Mouse (Mus musculus) midbrain, embryonic 12.5 days (tissue): ENCODE data around the gene C1ql4. TPM values are rescaled to one million over a fixed set of nuclear protein-coding genes. Genes with fewer than 3 reads are reported as not detected.

Experiments
- ATAC-seq: fragments of 200-750 bp; cut with Nextera tagmentation; 2 replicates; pipeline ENCODE4 v1.8.0; 2017; ENCODE audit warnings: low read depth, moderate TSS enrichment, moderate library complexity; ENCODE audit not compliant: low FRiP score
- H3K27ac ChIP-seq: fragments of 300-500 bp; sonication (generic); replicated peaks from 2 replicates; pipeline ENCODE4 v1.5.1; 2016; ENCODE audit warnings: mild to moderate bottlenecking
- H3K27me3 ChIP-seq: fragments of 300-500 bp; sonication (generic); 2 replicates; pipeline ENCODE4 v1.6.1; 2016; ENCODE audit warnings: mild to moderate bottlenecking
- H3K36me3 ChIP-seq: fragments of 300-500 bp; sonication (generic); 2 replicates; pipeline ENCODE4 v1.6.1; 2016
- H3K4me1 ChIP-seq: fragments of 300-500 bp; sonication (generic); 2 replicates; pipeline ENCODE4 v1.6.1; 2016
- H3K4me2 ChIP-seq: fragments of 300-500 bp; sonication (generic); replicated peaks from 2 replicates; pipeline ENCODE4 v1.6.1; 2016; ENCODE audit warnings: mild to moderate bottlenecking, moderate library complexity
- H3K4me3 ChIP-seq: fragments of 300-500 bp; sonication (generic); 2 replicates; pipeline ENCODE4 v1.5.1; 2016; ENCODE audit warnings: mild to moderate bottlenecking
- H3K9ac ChIP-seq: fragments of 300-500 bp; sonication (generic); replicated peaks from 2 replicates; pipeline ENCODE4 v1.6.1; 2016; ENCODE audit warnings: mild to moderate bottlenecking, moderate library complexity
- H3K9me3 ChIP-seq: fragments of 300-500 bp; sonication (generic); 2 replicates; pipeline ENCODE4 v1.6.1; 2016; ENCODE audit warnings: mild to moderate bottlenecking
- WGBS: fragments of 180-500 bp; shearing (Covaris S2); methylation state at CpG from one replicate; pipeline ENCODE4 v1.1.7; 2016; 5-methylcytosine and 5-hydroxymethylcytosine counted together
- polyA plus RNA-seq: library from polyadenylated mRNA; unstranded; fragments of >200 nt; fragmentation: Nextera tagmentation; extraction: Ambion mirVana; gene quantifications from 2 replicates; pipeline ENCODE4 v1.2.1, GENCODE M21; 2016

The C1ql4 gene
- polyA plus RNA-seq, 1 experiment from 2014 or later = 19.9 TPM

- Histone ChIP-seq H3K9ac (no peak overlapping the region), H3K4me2 (no peak overlapping the region), H3K4me1 (no peaks in the 10 kb centered on the region), H3K27ac (no peak overlapping the region), H3K4me3 (no peak overlapping the region), H3K27me3 (no peaks in the 10 kb centered on the region; the same call in 1 of the 2 replicates), H3K9me3 (no peaks in the 10 kb centered on the region), H3K36me3 (no peaks in the 10 kb centered on the region)
- 87% methylated on average over 7 of the region's 7 CpGs for WGBS
- ATAC-seq = no peak
Observed at GRCm38 (mm10) chr15:99115065-99115423, 27.4 kb upstream of the C1ql4 start.

- no peak overlapping the region for H3K4me2 ChIP-seq
- no peak overlapping the region for H3K27ac ChIP-seq
- H3K4me1 ChIP-seq = no peaks in the 10 kb centered on the region
- no peaks in the 10 kb centered on the region for H3K36me3 ChIP-seq
- H3K4me3 ChIP-seq = no peak overlapping the region
- H3K9me3 ChIP-seq = no peaks in the 10 kb centered on the region
- WGBS = 45% methylated on average over 14 of the region's 14 CpGs
- no peaks in the 10 kb centered on the region; the same call in 1 of the 2 replicates for H3K27me3 ChIP-seq
- no peak for ATAC-seq
- no peak overlapping the region for H3K9ac ChIP-seq
Observed at GRCm38 (mm10) chr15:99114312-99115064, 26.9 kb upstream of the C1ql4 start.

- ATAC-seq = no peak
- Histone ChIP-seq H3K4me3 (no peak overlapping the region), H3K36me3 (no peaks in the 10 kb centered on the region), H3K9ac (no peak overlapping the region), H3K27me3 (no peaks in the 10 kb centered on the region; the same call in 1 of the 2 replicates), H3K4me1 (no peaks in the 10 kb centered on the region), H3K4me2 (no peak overlapping the region), H3K27ac (no peak overlapping the region), H3K9me3 (no peaks in the 10 kb centered on the region)
- 7% methylated on average over 9 of the region's 9 CpGs for WGBS
Observed at GRCm38 (mm10) chr15:99113396-99113975, 25.9 kb upstream of the C1ql4 start.

GRCm38 (mm10) chr15:99112843-99113395, 25.3 kb upstream of the C1ql4 start:
- Histone ChIP-seq H3K4me1 (no peaks in the 10 kb centered on the region), H3K27me3 (no peaks in the 10 kb centered on the region; the same call in 1 of the 2 replicates), H3K36me3 (no peaks in the 10 kb centered on the region), H3K27ac (no peak overlapping the region), H3K9me3 (no peaks in the 10 kb centered on the region), H3K4me2 (no peak overlapping the region), H3K4me3 (no peak overlapping the region), H3K9ac (no peak overlapping the region)
- 69% methylated on average over 11 of the region's 11 CpGs for WGBS
- ATAC-seq = no peak

GRCm38 (mm10) chr15:99111809-99112208, 24.2 kb upstream of the C1ql4 start:
- H3K4me2 ChIP-seq = no peak overlapping the region
- no peaks in the 10 kb centered on the region for H3K9me3 ChIP-seq
- no peak overlapping the region for H3K27ac ChIP-seq
- 68% methylated on average over 4 of the region's 4 CpGs for WGBS
- H3K9ac ChIP-seq = no peak overlapping the region
- no peak overlapping the region for H3K4me3 ChIP-seq
- no peak for ATAC-seq
- no peaks in the 10 kb centered on the region; the same call in 1 of the 2 replicates for H3K27me3 ChIP-seq
- H3K4me1 ChIP-seq = no peaks in the 10 kb centered on the region
- no peaks in the 10 kb centered on the region for H3K36me3 ChIP-seq

GRCm38 (mm10) chr15:99111139-99111538, 23.5 kb upstream of the C1ql4 start:
- Histone ChIP-seq H3K27me3 (no peaks in the 10 kb centered on the region; the same call in 1 of the 2 replicates), H3K9ac (no peak overlapping the region), H3K36me3 (no peaks in the 10 kb centered on the region), H3K4me1 (no peaks in the 10 kb centered on the region), H3K4me3 (no peak overlapping the region), H3K9me3 (no peaks in the 10 kb centered on the region), H3K27ac (no peak overlapping the region), H3K4me2 (no peak overlapping the region)
- WGBS = 91% methylated on average over 3 of the region's 3 CpGs
- ATAC-seq = no peak

GRCm38 (mm10) chr15:99107866-99108265, 20.2 kb upstream of the C1ql4 start:
- H3K4me2 ChIP-seq = no peak overlapping the region
- H3K27ac ChIP-seq = no peak overlapping the region
- WGBS = 83% methylated on average over 3 of the region's 3 CpGs
- no peaks in the 10 kb centered on the region for H3K9me3 ChIP-seq
- no peak for ATAC-seq
- H3K4me3 ChIP-seq = no peak overlapping the region
- H3K9ac ChIP-seq = no peak overlapping the region
- no peaks in the 10 kb centered on the region for H3K36me3 ChIP-seq
- no peaks in the 10 kb centered on the region for H3K4me1 ChIP-seq
- no peaks in the 10 kb centered on the region; the same call in 1 of the 2 replicates for H3K27me3 ChIP-seq

- 85% methylated on average over 7 of the region's 7 CpGs for WGBS
- Histone ChIP-seq H3K4me1 (no peaks in the 10 kb centered on the region), H3K36me3 (no peaks in the 10 kb centered on the region), H3K9me3 (no peaks in the 10 kb centered on the region), H3K4me3 (no peak overlapping the region), H3K27me3 (peaks cover 12% of the 10 kb centered on the region; the same call in 1 of the 2 replicates), H3K4me2 (no peak overlapping the region), H3K27ac (no peak overlapping the region), H3K9ac (no peak overlapping the region)
- ATAC-seq = no peak
Observed at GRCm38 (mm10) chr15:99105238-99105637, 17.6 kb upstream of the C1ql4 start.

- Histone ChIP-seq H3K9ac (no peak overlapping the region), H3K9me3 (no peaks in the 10 kb centered on the region), H3K27me3 (peaks cover 64% of the 10 kb centered on the region), H3K4me2 (no peak overlapping the region), H3K4me3 (no peak overlapping the region), H3K36me3 (no peaks in the 10 kb centered on the region), H3K4me1 (peaks cover 39% of the 10 kb centered on the region), H3K27ac (no peak overlapping the region)
- ATAC-seq = no peak
- WGBS = 48% methylated on average over 3 of the region's 3 CpGs
Observed at GRCm38 (mm10) chr15:99099984-99100383, 12.4 kb upstream of the C1ql4 start.

GRCm38 (mm10) chr15:99099139-99099556, 11.5 kb upstream of the C1ql4 start:
- H3K36me3 ChIP-seq = no peaks in the 10 kb centered on the region
- ATAC-seq = peak; percentile 38
- peaks cover 71% of the 10 kb centered on the region for H3K27me3 ChIP-seq
- WGBS = under 1% methylated on average over 15 of the region's 15 CpGs
- H3K4me2 ChIP-seq = peak overlapping the region; percentile 66
- peaks cover 46% of the 10 kb centered on the region for H3K4me1 ChIP-seq
- no peak overlapping the region for H3K4me3 ChIP-seq
- no peak overlapping the region for H3K27ac ChIP-seq
- no peak overlapping the region for H3K9ac ChIP-seq
- H3K9me3 ChIP-seq = no peaks in the 10 kb centered on the region

GRCm38 (mm10) chr15:99098493-99098861, 10.9 kb upstream of the C1ql4 start:
- no peaks in the 10 kb centered on the region for H3K9me3 ChIP-seq
- H3K4me1 ChIP-seq = peaks cover 51% of the 10 kb centered on the region
- H3K27ac ChIP-seq = peak overlapping the region; percentile 66
- H3K27me3 ChIP-seq = peaks cover 75% of the 10 kb centered on the region
- peak overlapping the region; percentile 66 for H3K4me2 ChIP-seq
- WGBS = under 1% methylated on average over 9 of the region's 9 CpGs
- peak overlapping the region; percentile 41 for H3K4me3 ChIP-seq
- no peaks in the 10 kb centered on the region for H3K36me3 ChIP-seq
- 0 out of 2 replicates have a peak overlapping the region, but pooled peaks have one; percentile 45 for H3K9ac ChIP-seq
- ATAC-seq = no peak

GRCm38 (mm10) chr15:99097840-99098492, 10.3 kb upstream of the C1ql4 start:
- WGBS = under 1% methylated on average over 39 of the region's 39 CpGs
- H3K4me3 ChIP-seq = peak overlapping the region; percentile 41
- H3K27me3 ChIP-seq = peaks cover 79% of the 10 kb centered on the region
- ATAC-seq = no peak
- peak overlapping the region; percentile 45; the same call in 1 of the 2 replicates for H3K9ac ChIP-seq
- no peaks in the 10 kb centered on the region for H3K9me3 ChIP-seq
- H3K4me1 ChIP-seq = peaks cover 56% of the 10 kb centered on the region
- H3K27ac ChIP-seq = peak overlapping the region; percentile 66
- no peaks in the 10 kb centered on the region for H3K36me3 ChIP-seq
- peak overlapping the region; percentile 66 for H3K4me2 ChIP-seq
